Mouse (Mus musculus): ENCODE results near the gene Pou2f1. TPM values are rescaled to one million over a fixed set of nuclear protein-coding genes. Genes with fewer than 3 reads are reported as not detected.

Gene Pou2f1
- total and polyA plus RNA-seq, 2 experiments = 3.6 to 5.8 TPM

- no peak for TF ChIP-seq CTCF (IDR thresholded peaks at IDR 0.05; ENCODE audit: low read depth, low read length)
- TF ChIP-seq POLR2A (IDR thresholded peaks at IDR 0.05; ENCODE audit: extremely low read depth, insufficient read depth, low read length) = no peak
- Histone ChIP-seq H3K27me3 (ENCODE audit: control insufficient read depth, insufficient read depth, low read length) (no peaks in the 10 kb centered on the region), H3K27ac (replicated peaks; ENCODE audit: insufficient read depth, low read depth, low read length) (no peak overlapping the region), H3K36me3 (ENCODE audit: control insufficient read depth, insufficient read depth, low read length) (no peaks in the 10 kb centered on the region), H3K79me2 (ENCODE audit: control insufficient read depth, insufficient read depth, low read length) (no peaks in the 10 kb centered on the region), H3K4me1 (ENCODE audit: control insufficient read depth, insufficient read depth, low read length) (no peaks in the 10 kb centered on the region), H3K9ac (ENCODE audit: low read depth, low read length) (no peak overlapping the region), H3K4me3 (ENCODE audit: insufficient read depth, low read depth, low read length) (no peak overlapping the region)
- 78% methylated on average over 9 of the region's 9 CpGs for WGBS
- no peak for DNase-seq (ENCODE audit: extremely low read depth, low read depth, low spot score)
Observed at GRCm38 (mm10) chr1:165855759-165856545, 146.5 kb downstream of the Pou2f1 start.

GRCm38 (mm10) chr1:165853729-165854420 lies 148.6 kb downstream of the Pou2f1 start:
- peaks cover 9% of the 10 kb centered on the region for H3K4me1 ChIP-seq (ENCODE audit: control insufficient read depth, insufficient read depth, low read length)
- no peaks in the 10 kb centered on the region for H3K36me3 ChIP-seq (ENCODE audit: control insufficient read depth, insufficient read depth, low read length)
- TF ChIP-seq CTCF (IDR thresholded peaks at IDR 0.05; ENCODE audit: low read depth, low read length) = peak; percentile 93
- TF ChIP-seq POLR2A (IDR thresholded peaks at IDR 0.05; ENCODE audit: extremely low read depth, insufficient read depth, low read length) = no peak
- H3K79me2 ChIP-seq (ENCODE audit: control insufficient read depth, insufficient read depth, low read length) = no peaks in the 10 kb centered on the region
- no peak overlapping the region for H3K27ac ChIP-seq (replicated peaks; ENCODE audit: insufficient read depth, low read depth, low read length)
- no peak overlapping the region for H3K4me3 ChIP-seq (ENCODE audit: insufficient read depth, low read depth, low read length)
- no peak overlapping the region for H3K9ac ChIP-seq (ENCODE audit: low read depth, low read length)
- WGBS = 62% methylated on average over 10 of the region's 10 CpGs
- H3K27me3 ChIP-seq (ENCODE audit: control insufficient read depth, insufficient read depth, low read length) = no peaks in the 10 kb centered on the region
- peak; percentile 26 for DNase-seq (ENCODE audit: extremely low read depth, low read depth, low spot score)

GRCm38 (mm10) chr1:165853131-165853721 lies 149.3 kb downstream of the Pou2f1 start:
- H3K27ac ChIP-seq (replicated peaks; ENCODE audit: insufficient read depth, low read depth, low read length) = no peak overlapping the region
- no peak overlapping the region for H3K9ac ChIP-seq (ENCODE audit: low read depth, low read length)
- H3K79me2 ChIP-seq (ENCODE audit: control insufficient read depth, insufficient read depth, low read length) = no peaks in the 10 kb centered on the region
- H3K4me3 ChIP-seq (ENCODE audit: insufficient read depth, low read depth, low read length) = no peak overlapping the region
- H3K27me3 ChIP-seq (ENCODE audit: control insufficient read depth, insufficient read depth, low read length) = no peaks in the 10 kb centered on the region
- TF ChIP-seq CTCF (IDR thresholded peaks at IDR 0.05; ENCODE audit: low read depth, low read length) = no peak
- TF ChIP-seq POLR2A (IDR thresholded peaks at IDR 0.05; ENCODE audit: extremely low read depth, insufficient read depth, low read length) = no peak
- peaks cover 9% of the 10 kb centered on the region for H3K4me1 ChIP-seq (ENCODE audit: control insufficient read depth, insufficient read depth, low read length)
- H3K36me3 ChIP-seq (ENCODE audit: control insufficient read depth, insufficient read depth, low read length) = no peaks in the 10 kb centered on the region
- DNase-seq (ENCODE audit: extremely low read depth, low read depth, low spot score) = no peak
- 83% methylated on average over 4 of the region's 4 CpGs for WGBS

GRCm38 (mm10) chr1:165852131-165852530 lies 150.3 kb downstream of the Pou2f1 start:
- WGBS = 84% methylated on average over 5 of the region's 5 CpGs

GRCm38 (mm10) chr1:165849458-165850445 lies 152.7 kb downstream of the Pou2f1 start:
- peak; percentile 75 for DNase-seq (ENCODE audit: extremely low read depth, low read depth, low spot score)
- no peak overlapping the region for H3K4me3 ChIP-seq (ENCODE audit: insufficient read depth, low read depth, low read length)
- WGBS = 36% methylated on average over 17 of the region's 17 CpGs
- no peaks in the 10 kb centered on the region for H3K79me2 ChIP-seq (ENCODE audit: control insufficient read depth, insufficient read depth, low read length)
- H3K27ac ChIP-seq (replicated peaks; ENCODE audit: insufficient read depth, low read depth, low read length) = 0 out of 2 replicates have a peak overlapping the region, but pooled peaks have one; percentile 7
- H3K4me1 ChIP-seq (ENCODE audit: control insufficient read depth, insufficient read depth, low read length) = peaks cover 9% of the 10 kb centered on the region
- H3K36me3 ChIP-seq (ENCODE audit: control insufficient read depth, insufficient read depth, low read length) = no peaks in the 10 kb centered on the region
- TF ChIP-seq POLR2A (IDR thresholded peaks at IDR 0.05; ENCODE audit: extremely low read depth, insufficient read depth, low read length) (no peak), CTCF (IDR thresholded peaks at IDR 0.05; ENCODE audit: low read depth, low read length) (no peak)
- peaks cover 6% of the 10 kb centered on the region; the same call in 1 of the 2 replicates for H3K27me3 ChIP-seq (ENCODE audit: control insufficient read depth, insufficient read depth, low read length)
- H3K9ac ChIP-seq (ENCODE audit: low read depth, low read length) = no peak overlapping the region

More at GRCm38 (mm10) chr1:165852131-165852530, 150.3 kb downstream of the Pou2f1 start:
- H3K79me2 ChIP-seq (ENCODE audit: control insufficient read depth, insufficient read depth, low read length) = no peaks in the 10 kb centered on the region
- H3K27me3 ChIP-seq (ENCODE audit: control insufficient read depth, insufficient read depth, low read length) = no peaks in the 10 kb centered on the region
- H3K27ac ChIP-seq (replicated peaks; ENCODE audit: insufficient read depth, low read depth, low read length) = no peak overlapping the region
- H3K9ac ChIP-seq (ENCODE audit: low read depth, low read length) = no peak overlapping the region
- no peak for TF ChIP-seq CTCF (IDR thresholded peaks at IDR 0.05; ENCODE audit: low read depth, low read length)
- TF ChIP-seq POLR2A (IDR thresholded peaks at IDR 0.05; ENCODE audit: extremely low read depth, insufficient read depth, low read length) = no peak
- no peaks in the 10 kb centered on the region for H3K36me3 ChIP-seq (ENCODE audit: control insufficient read depth, insufficient read depth, low read length)
- DNase-seq (ENCODE audit: extremely low read depth, low read depth, low spot score) = no peak
- peaks cover 9% of the 10 kb centered on the region for H3K4me1 ChIP-seq (ENCODE audit: control insufficient read depth, insufficient read depth, low read length)
- no peak overlapping the region for H3K4me3 ChIP-seq (ENCODE audit: insufficient read depth, low read depth, low read length)

Data from liver, adult 2 months (tissue).